Mouse (Mus musculus) liver, adult 2 months (tissue): ENCODE data around the gene Marcksl1.

Experiments
- CTCF ChIP-seq: fragments of 200-500 bp; IDR thresholded peaks from 2 replicates; pipeline ENCODE4 v1.5.1; 2011; ENCODE audit warnings: low read depth, low read length, control low read depth
- POLR2A ChIP-seq: fragments of 200-500 bp; IDR thresholded peaks from 2 replicates; pipeline ENCODE4 v1.6.1; 2011; ENCODE audit warnings: low read length, control low read depth; ENCODE audit not compliant: insufficient read depth; ENCODE audit errors: extremely low read depth

DNA sequence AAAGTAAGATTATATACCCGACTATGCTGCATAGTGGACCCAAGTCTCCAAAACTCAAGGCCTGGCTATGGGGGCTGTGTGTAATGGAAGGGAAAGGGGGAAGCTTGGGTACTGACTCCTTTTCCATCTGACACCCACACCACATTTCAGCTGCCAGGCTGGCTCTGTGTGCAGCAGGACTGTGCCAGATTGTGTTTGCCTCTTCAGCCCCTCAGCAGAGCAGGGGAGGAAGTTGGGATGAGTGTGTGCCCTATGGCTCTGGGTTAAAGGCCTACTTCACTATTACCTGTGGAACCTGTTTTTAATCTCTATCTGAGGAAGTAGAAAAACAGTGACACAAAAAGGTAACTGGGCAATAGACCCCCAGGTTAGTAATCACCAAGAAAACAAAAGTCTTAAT lies 32.3 kb upstream of the Marcksl1 start:
- TF ChIP-seq POLR2A (no peak), CTCF (no peak)
